In the genomic region with DNA sequence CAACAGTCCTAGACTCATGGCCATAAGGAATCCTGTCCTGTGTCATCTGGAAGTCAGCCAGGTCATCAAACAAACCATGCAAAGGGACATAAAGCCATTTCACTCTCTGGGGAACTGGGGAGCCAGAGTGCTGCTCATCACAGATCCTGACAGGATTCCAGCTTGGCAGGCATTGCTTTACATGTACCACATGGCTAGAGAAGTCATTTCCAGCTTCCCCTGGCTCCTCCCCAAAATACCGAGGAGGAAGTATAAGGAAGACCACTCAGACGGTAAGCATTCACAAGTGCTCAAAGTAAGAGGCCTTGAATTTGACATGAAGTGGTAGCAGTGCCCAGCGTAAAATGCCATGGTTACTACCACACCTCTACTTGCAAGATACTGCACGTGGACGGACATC, we compare ENCODE assay signal across 12 mouse cellular contexts. TPM values are rescaled to one million over a fixed set of nuclear protein-coding genes. Genes with fewer than 3 reads are reported as not detected.
DNase-seq lines count a peak whose midpoint lies in the region; ATAC-seq and TF ChIP-seq lines count a peak whose summit lies in the region.
"Had no signal": no experiment of that assay in that cellular context is flagged by ENCODE, and none has a peak within 500 bp of the region (broad histone marks: within the 10 kb centered on the region; RNA-seq: fewer than 3 reads in every experiment).

No protein-coding gene starts in this region.

- WGBS in kidney, postnatal 0 days: 72% methylated on average over 5 of the region's 5 CpGs
- 84% methylated on average over 5 of the region's 5 CpGs for WGBS in kidney, embryonic 14.5 days
- 10% methylated on average over 5 of the region's 5 CpGs for WGBS in cerebellum, adult 2 months
- WGBS in lung, embryonic 16.5 days: 36% methylated on average over 5 of the region's 5 CpGs

- H3K9me3 ChIP-seq in kidney, postnatal 0 days (replicated peaks; ENCODE audit: low read length): no peaks in the 10 kb centered on the region
- no peaks in the 10 kb centered on the region for H3K9me3 ChIP-seq in kidney, embryonic 14.5 days (ENCODE audit: control insufficient read depth, low read length)
- no peaks in the 10 kb centered on the region for H3K9me3 ChIP-seq in lung, embryonic 16.5 days (ENCODE audit: control insufficient read depth, low read length)
- H3K9me3 ChIP-seq: limb, embryonic 12.5 days; midbrain, embryonic 10.5 days had no signal

- no peak for TF ChIP-seq POLR2A in cerebellum, adult 2 months (IDR thresholded peaks at IDR 0.05; ENCODE audit: borderline replicate concordance, insufficient read depth, low read length)

- H3K27me3 ChIP-seq in kidney, postnatal 0 days (ENCODE audit: insufficient read depth, low read length): no peaks in the 10 kb centered on the region
- H3K27me3 ChIP-seq in kidney, embryonic 14.5 days (ENCODE audit: control insufficient read depth, insufficient read depth, low read length): no peaks in the 10 kb centered on the region
- H3K27me3 ChIP-seq in cerebellum, adult 2 months (ENCODE audit: control insufficient read depth, insufficient read depth, low read length): no peaks in the 10 kb centered on the region
- no peaks in the 10 kb centered on the region for H3K27me3 ChIP-seq in lung, embryonic 16.5 days (ENCODE audit: control insufficient read depth, insufficient read depth, low read depth, low read length)
- H3K27me3 ChIP-seq: limb, embryonic 12.5 days had no signal

- no peak overlapping the region for H3K9ac ChIP-seq in kidney, postnatal 0 days (ENCODE audit: low read depth, low read length)
- H3K9ac ChIP-seq in kidney, embryonic 14.5 days (ENCODE audit: low read depth, low read length): no peak overlapping the region
- peak overlapping the region; percentile 32; the same call in 1 of the 2 replicates for H3K9ac ChIP-seq in lung, embryonic 16.5 days (ENCODE audit: low read length)
- H3K9ac ChIP-seq: limb, embryonic 12.5 days had no signal

- ATAC-seq in kidney, postnatal 0 days (replicated peaks; ENCODE audit: low FRiP score, low read depth): no peak
- ATAC-seq in kidney, embryonic 14.5 days (ENCODE audit: low FRiP score, low TSS enrichment): no peak
- peak; percentile 50 for ATAC-seq in lung, embryonic 16.5 days (ENCODE audit: low read depth)

- no peak overlapping the region for H3K27ac ChIP-seq in kidney, postnatal 0 days
- no peak overlapping the region for H3K27ac ChIP-seq in kidney, embryonic 14.5 days (ENCODE audit: low read depth, low read length)
- H3K27ac ChIP-seq in cerebellum, adult 2 months (ENCODE audit: insufficient read depth, low read length): no peak overlapping the region; the same call in 1 of the 2 replicates
- peak overlapping the region; percentile 36; the same call in 1 of the 2 replicates for H3K27ac ChIP-seq in lung, embryonic 16.5 days (ENCODE audit: low read length)
- H3K27ac ChIP-seq: limb, embryonic 12.5 days; midbrain, embryonic 10.5 days had no signal

- H3K4me2 ChIP-seq in kidney, postnatal 0 days (ENCODE audit: low read length): no peak overlapping the region
- no peak overlapping the region for H3K4me2 ChIP-seq in kidney, embryonic 14.5 days (replicated peaks; ENCODE audit: low read depth, low read length)
- peak overlapping the region; percentile 14; the same call in 1 of the 2 replicates for H3K4me2 ChIP-seq in lung, embryonic 16.5 days (ENCODE audit: low read depth, low read length)
- H3K4me2 ChIP-seq: limb, embryonic 12.5 days had no signal

- peak; percentile 73 for DNase-seq in cerebellum, adult 11-12 months
- DNase-seq in cerebellum, postnatal 4 days (ENCODE audit: low spot score in 2 of 2): no peak
- DNase-seq in kidney, postnatal 0 days (ENCODE audit: low spot score): peak; percentile 41
- DNase-seq in cerebellum, adult 2 months: peak; percentile 60 to 71
- DNase-seq in retina, embryonic 14.5 days (ENCODE audit: low spot score): no peak
- DNase-seq in frontal cortex, adult 2 months (ENCODE audit: extremely low spot score in 1 of 2, low spot score in 1 of 2): no peak
- DNase-seq: kidney, adult 2 months; spleen, adult 18-20 months had no signal

- peaks cover 20% of the 10 kb centered on the region; the same call in 1 of the 2 replicates for H3K4me1 ChIP-seq in kidney, postnatal 0 days (replicated peaks; ENCODE audit: insufficient read depth, low read length)
- H3K4me1 ChIP-seq in kidney, embryonic 14.5 days (ENCODE audit: control insufficient read depth, insufficient read depth, low read length): peaks cover 23% of the 10 kb centered on the region
- peaks cover 15% of the 10 kb centered on the region for H3K4me1 ChIP-seq in cerebellum, adult 2 months (ENCODE audit: control insufficient read depth, insufficient read depth, low read length)
- H3K4me1 ChIP-seq in lung, embryonic 16.5 days (replicated peaks; ENCODE audit: control insufficient read depth, insufficient read depth, low read length): peaks cover 33% of the 10 kb centered on the region

- H3K4me3 ChIP-seq in kidney, postnatal 0 days (replicated peaks; ENCODE audit: low read depth, low read length): no peak overlapping the region
- H3K4me3 ChIP-seq in kidney, embryonic 14.5 days (ENCODE audit: low read length): no peak overlapping the region
- peak overlapping the region; percentile 48 for H3K4me3 ChIP-seq in cerebellum, adult 2 months (replicated peaks; ENCODE audit: insufficient read depth, low read depth, low read length)
- no peak overlapping the region for H3K4me3 ChIP-seq in lung, embryonic 16.5 days (ENCODE audit: low read length)
- H3K4me3 ChIP-seq: limb, embryonic 12.5 days; midbrain, embryonic 10.5 days had no signal

- no peak for TF ChIP-seq CTCF in kidney, postnatal 0 days (IDR thresholded peaks at IDR 0.05; ENCODE audit: low read depth)
- TF ChIP-seq CTCF in cerebellum, adult 2 months (IDR thresholded peaks at IDR 0.05; ENCODE audit: borderline replicate concordance, insufficient read depth, low read depth, low read length): no peak

- peaks cover 14% of the 10 kb centered on the region for H3K36me3 ChIP-seq in kidney, postnatal 0 days (ENCODE audit: insufficient read depth, low read length)
- peaks cover 35% of the 10 kb centered on the region for H3K36me3 ChIP-seq in kidney, embryonic 14.5 days (ENCODE audit: control insufficient read depth, insufficient read depth, low read length)
- H3K36me3 ChIP-seq in lung, embryonic 16.5 days (ENCODE audit: control insufficient read depth, insufficient read depth, low read length): peaks cover 15% of the 10 kb centered on the region

RNA-seq across cellular contexts. Expression of gene Cox8a, which starts 2.9 kb away (rescaled TPM):
- 2,325 and 2,471 TPM in 2 replicates for polyA plus RNA-seq in kidney, postnatal 0 days (2015; fragmentation: Nextera tagmentation; extraction: Ambion mirVana)
- polyA plus RNA-seq in kidney, embryonic 14.5 days (2014; fragmentation: Nextera tagmentation; extraction: Ambion mirVana): 1,171 and 1,487 TPM in 2 replicates
- polyA plus RNA-seq in cerebellum, adult 2 months (2012; rRNA removed): 1,171 and 1,228 TPM in 2 replicates
- 899 and 904 TPM in 2 replicates for polyA plus RNA-seq in lung, embryonic 16.5 days (2015; fragmentation: Nextera tagmentation; extraction: Ambion mirVana)
- 1,156 and 1,379 TPM in 2 replicates for polyA plus RNA-seq in frontal cortex, adult 2 months (2012; rRNA removed)

RNA-seq across cellular contexts. Expression of gene Otub1, which starts 8.4 kb away (rescaled TPM):
- 197 and 209 TPM in 2 replicates for polyA plus RNA-seq in kidney, postnatal 0 days (2015; fragmentation: Nextera tagmentation; extraction: Ambion mirVana)
- 237 and 255 TPM in 2 replicates for polyA plus RNA-seq in kidney, embryonic 14.5 days (2014; fragmentation: Nextera tagmentation; extraction: Ambion mirVana)
- polyA plus RNA-seq in cerebellum, adult 2 months (2012; rRNA removed): 234 and 248 TPM in 2 replicates
- polyA plus RNA-seq in lung, embryonic 16.5 days (2015; fragmentation: Nextera tagmentation; extraction: Ambion mirVana): 176 and 187 TPM in 2 replicates
- 253 and 260 TPM in 2 replicates for polyA plus RNA-seq in frontal cortex, adult 2 months (2012; rRNA removed)

RNA-seq across cellular contexts. Expression of gene Naa40, which starts 26.5 kb away (rescaled TPM):
- polyA plus RNA-seq in kidney, postnatal 0 days (2015; fragmentation: Nextera tagmentation; extraction: Ambion mirVana): 47.3 and 55.8 TPM in 2 replicates
- polyA plus RNA-seq in kidney, embryonic 14.5 days (2014; fragmentation: Nextera tagmentation; extraction: Ambion mirVana): 57.8 and 90.7 TPM in 2 replicates
- 44.8 and 46.2 TPM in 2 replicates for polyA plus RNA-seq in cerebellum, adult 2 months (2012; rRNA removed)
- polyA plus RNA-seq in lung, embryonic 16.5 days (2015; fragmentation: Nextera tagmentation; extraction: Ambion mirVana): 54.3 and 56.1 TPM in 2 replicates
- polyA plus RNA-seq in frontal cortex, adult 2 months (2012; rRNA removed): 73.6 and 74.1 TPM in 2 replicates

RNA-seq across cellular contexts. Expression of gene Rcor2, which starts 52.6 kb away (rescaled TPM):
- polyA plus RNA-seq in kidney, postnatal 0 days (2015; fragmentation: Nextera tagmentation; extraction: Ambion mirVana): 4.9 and 6.3 TPM in 2 replicates
- polyA plus RNA-seq in kidney, embryonic 14.5 days (2014; fragmentation: Nextera tagmentation; extraction: Ambion mirVana): 9.8 and 16.0 TPM in 2 replicates
- polyA plus RNA-seq in cerebellum, adult 2 months (2012; rRNA removed): 8.7 and 9.2 TPM in 2 replicates
- 5.9 and 8.5 TPM in 2 replicates for polyA plus RNA-seq in lung, embryonic 16.5 days (2015; fragmentation: Nextera tagmentation; extraction: Ambion mirVana)
- polyA plus RNA-seq in frontal cortex, adult 2 months (2012; rRNA removed): 20.2 and 24.6 TPM in 2 replicates

Comparison
In these comparisons a context has a peak if more than half of its experiments do, and no peak if none do; other contexts are left out.
1. DNase-seq: peak in cerebellum, adult 11-12 months (single experiment), kidney, postnatal 0 days (single experiment) and cerebellum, adult 2 months (2 of 2); none in cerebellum, postnatal 4 days (0 of 2), retina, embryonic 14.5 days (single experiment) and frontal cortex, adult 2 months (0 of 2).